Mouse (Mus musculus) C3H10T1/2 (cell line): ENCODE data around the gene Vgll2. TPM values are rescaled to one million over a fixed set of nuclear protein-coding genes. Genes with fewer than 3 reads are reported as not detected.

Experiments used
- polyA plus RNA-seq, 2 experiments: library from polyadenylated mRNA; unstranded; fragments of >200 nt; fragmentation: generic; extraction: Trizol; gene quantifications; one replicate each; pipeline ENCODE4 v1.2.1; 2012; ENCODE audit warnings: missing spikeins in 2 of 2

Gene Vgll2
- polyA plus RNA-seq = not detected

DNA sequence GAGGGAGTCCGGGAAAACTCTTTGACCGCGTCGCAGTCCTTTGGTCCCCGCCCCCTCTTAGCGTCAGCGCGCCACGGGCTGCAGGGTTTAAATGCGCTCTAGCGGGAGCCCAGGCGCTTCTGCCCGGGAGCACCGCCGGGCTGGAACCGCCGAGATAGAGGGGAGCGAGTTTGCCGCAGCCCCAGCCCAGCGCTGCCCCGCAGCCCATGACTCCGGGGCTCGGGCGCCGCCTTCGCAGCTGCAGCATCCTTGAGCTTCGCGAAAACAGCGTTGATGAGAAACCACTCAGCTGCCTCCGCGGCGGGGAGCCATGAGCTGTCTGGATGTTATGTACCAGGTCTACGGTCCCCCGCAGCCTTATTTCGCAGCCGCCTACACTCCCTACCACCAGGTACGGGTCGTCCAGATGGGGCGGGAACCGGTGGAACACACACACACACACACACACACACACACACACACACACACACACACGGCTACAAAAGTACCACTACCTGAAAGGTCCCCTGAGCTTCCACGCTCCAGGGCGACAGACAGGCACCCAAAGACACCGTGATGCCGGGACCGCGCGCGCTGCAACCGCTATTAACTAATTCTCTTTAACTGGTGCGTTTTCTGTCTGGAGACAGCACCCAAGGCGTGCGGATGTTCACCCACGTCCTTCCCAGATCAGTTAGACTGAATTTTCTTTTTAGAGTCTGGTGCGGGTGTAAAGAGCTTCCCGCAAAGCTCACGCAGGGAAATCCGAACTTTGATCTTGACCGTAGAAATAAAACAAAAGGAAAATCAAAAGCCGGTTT, at the start of gene Vgll2:
TSS of gene Vgll2 (plus strand) at position 90 of the 800 bp plus-strand sequence.

Other genes starting within 250 kb of the Vgll2 start
- gene Ros1, start 172.7 kb downstream of the Vgll2 start, polyA plus RNA-seq = not detected
- gene Dcbld1, start 211.1 kb downstream of the Vgll2 start, polyA plus RNA-seq = 1 to 10 TPM; 2.4 to 5.2 TPM